Mouse (Mus musculus) 3T3-L1 (cell line): ENCODE data around the gene Olfr839-ps1.

Experiments used
- DNase-seq: peaks from one replicate; pipeline ENCODE4 v3.0.0-alpha.2; 2015; ENCODE audit warnings: low read depth, low spot score

The Olfr839-ps1 gene

DNA sequence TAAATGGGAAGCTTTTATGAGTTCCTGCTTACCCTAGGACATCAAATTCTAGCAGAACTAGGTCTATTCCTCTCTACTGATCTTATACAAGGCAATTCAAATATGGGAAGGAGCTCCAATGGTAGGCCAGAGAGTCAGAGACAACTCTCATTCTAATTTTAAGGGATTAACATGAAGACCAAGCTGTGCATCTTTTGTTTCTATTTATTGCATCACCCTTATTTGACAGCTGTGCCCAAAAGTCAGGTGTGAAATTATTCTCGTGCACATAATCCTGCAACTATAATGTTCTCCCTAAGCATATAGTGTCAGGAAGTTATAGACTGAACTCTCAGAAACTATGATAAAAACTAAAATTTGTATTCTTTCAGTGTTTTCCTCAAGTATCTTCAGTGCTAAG, at the start of gene Olfr839-ps1:
Gene Olfr839-ps1, minus strand, starts transcription at position 101 of the 400 bp plus-strand sequence.
- DNase-seq: no peak

DNA sequence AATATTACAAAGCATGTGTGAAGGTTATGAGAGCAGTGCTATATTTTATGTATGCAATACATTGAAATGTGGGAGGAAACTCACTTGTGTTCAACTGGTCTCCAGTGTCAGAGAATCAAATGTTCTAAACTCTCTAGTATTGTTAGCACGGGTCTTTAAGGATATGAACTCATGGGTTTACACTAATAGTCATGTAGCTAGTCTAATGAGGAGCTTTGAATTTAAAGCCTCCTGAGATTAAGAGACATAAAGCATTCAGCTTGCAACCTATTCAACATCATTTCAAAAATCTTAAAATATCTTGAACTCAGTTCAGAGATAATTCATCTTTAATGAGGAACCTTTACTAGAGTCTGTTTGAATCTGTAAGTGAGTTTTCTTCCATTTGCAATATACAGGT, 41.1 kb downstream of the Olfr839-ps1 start, which contains the start of gene Olfr837:
Gene Olfr837, plus strand, starts transcription at position 301 of the 400 bp plus-strand sequence.
- DNase-seq: no peak

DNA sequence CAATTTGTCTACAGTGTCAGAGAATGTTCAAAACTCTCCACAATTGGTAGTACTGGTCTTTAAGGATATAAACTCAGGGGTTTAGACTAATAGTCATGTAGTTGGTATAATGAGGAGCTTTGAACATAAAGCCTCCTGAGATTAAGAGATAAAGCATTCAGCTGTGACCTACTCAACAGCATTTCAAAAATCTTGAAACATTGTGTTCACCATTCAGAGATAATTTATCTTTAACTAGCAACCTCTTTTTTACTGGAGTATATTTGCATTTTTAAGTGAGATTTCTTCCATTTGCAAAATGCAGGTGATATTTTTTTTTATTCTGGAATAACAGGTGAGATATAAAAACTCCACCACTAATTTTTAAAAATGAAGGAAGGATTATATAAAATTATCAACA, 57.0 kb downstream of the Olfr839-ps1 start, which contains the start of gene Olfr836:
Gene Olfr836, plus strand, starts transcription at position 301 of the 400 bp plus-strand sequence.
- DNase-seq: no peak
